Comparison of ENCODE assay signal across 28 mouse cellular contexts in the genomic region with DNA sequence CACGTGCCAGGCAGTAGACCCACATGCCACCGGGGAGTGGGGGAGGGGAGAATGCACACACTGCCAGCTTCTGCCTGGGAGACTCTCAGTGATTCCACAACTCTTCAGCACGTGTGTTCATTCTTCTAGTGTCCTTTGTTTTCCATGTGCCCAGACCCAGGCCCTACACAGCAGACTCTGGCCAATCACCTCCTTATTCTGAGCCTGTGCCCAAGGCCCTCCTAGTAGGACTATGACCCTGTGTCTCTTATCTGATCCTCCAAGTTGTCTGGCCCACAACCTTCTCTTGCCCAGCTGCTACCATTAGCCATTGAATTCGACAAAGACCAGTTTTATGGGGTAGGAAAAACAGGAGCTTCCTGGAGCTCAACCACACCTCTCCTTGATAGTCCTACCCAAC.
"Had no signal": no experiment of that assay in that cellular context is flagged by ENCODE, and none has a peak within 500 bp of the region (broad histone marks: within the 10 kb centered on the region; RNA-seq: fewer than 3 reads in every experiment).

No protein-coding gene starts in this region.

- H3K27me3 ChIP-seq: embryonic facial prominence, embryonic 12.5 days; embryonic facial prominence, embryonic 13.5 days; embryonic facial prominence, embryonic 15.5 days; forebrain, embryonic 12.5 days; forebrain, embryonic 13.5 days; forebrain, embryonic 15.5 days had no signal

- H3K27ac ChIP-seq: embryonic facial prominence, embryonic 10.5 days; embryonic facial prominence, embryonic 12.5 days; embryonic facial prominence, embryonic 13.5 days; embryonic facial prominence, embryonic 15.5 days; forebrain, embryonic 10.5 days; forebrain, embryonic 12.5 days; forebrain, embryonic 13.5 days; forebrain, embryonic 15.5 days; gastrocnemius, adult 2 months; heart, adult 2 months had no signal

- H3K9me3 ChIP-seq: embryonic facial prominence, embryonic 10.5 days; embryonic facial prominence, embryonic 12.5 days; embryonic facial prominence, embryonic 13.5 days; embryonic facial prominence, embryonic 15.5 days; forebrain, embryonic 10.5 days; forebrain, embryonic 12.5 days; forebrain, embryonic 13.5 days; forebrain, embryonic 15.5 days had no signal

- H3K4me2 ChIP-seq: embryonic facial prominence, embryonic 12.5 days; embryonic facial prominence, embryonic 13.5 days; embryonic facial prominence, embryonic 15.5 days; forebrain, embryonic 12.5 days; forebrain, embryonic 13.5 days; forebrain, embryonic 15.5 days had no signal

- DNase-seq: cerebellum, adult 2 months; cerebellum, adult 8-10 months; cerebellum, adult 9-10 months; cerebellum, adult 9-11 months; cerebellum, postnatal 10 days; cerebellum, postnatal 14 days; cerebellum, postnatal 25 days; cerebellum, postnatal 36 days; embryo, embryonic 11 days; forebrain, postnatal 0 days; gastrocnemius, adult 2 months; gastrocnemius, postnatal 10 days; gastrocnemius, postnatal 14 days; gastrocnemius, postnatal 25 days; gastrocnemius, postnatal 36 days; heart, adult 11 months; heart, adult 18-20 months; heart, adult 2 months had no signal

- H3K4me1 ChIP-seq: forebrain, embryonic 10.5 days; forebrain, embryonic 12.5 days; forebrain, embryonic 13.5 days; forebrain, embryonic 15.5 days had no signal

- H3K36me3 ChIP-seq: embryonic facial prominence, embryonic 10.5 days; embryonic facial prominence, embryonic 12.5 days; embryonic facial prominence, embryonic 13.5 days; embryonic facial prominence, embryonic 15.5 days; forebrain, embryonic 10.5 days; forebrain, embryonic 12.5 days; forebrain, embryonic 15.5 days had no signal

- ATAC-seq: forebrain, embryonic 13.5 days; forebrain, embryonic 15.5 days; forebrain, embryonic 16.5 days; forebrain, postnatal 0 days had no signal

- H3K4me3 ChIP-seq: embryonic facial prominence, embryonic 10.5 days; embryonic facial prominence, embryonic 12.5 days; embryonic facial prominence, embryonic 13.5 days; embryonic facial prominence, embryonic 15.5 days; erythroblast, embryonic 14.5 days; forebrain, embryonic 10.5 days; forebrain, embryonic 12.5 days; forebrain, embryonic 13.5 days; forebrain, embryonic 15.5 days; gastrocnemius, adult 2 months; heart, adult 2 months had no signal

- H3K9ac ChIP-seq: embryonic facial prominence, embryonic 12.5 days; embryonic facial prominence, embryonic 13.5 days; embryonic facial prominence, embryonic 15.5 days; forebrain, embryonic 12.5 days; forebrain, embryonic 13.5 days; forebrain, embryonic 15.5 days; forebrain, postnatal 0 days had no signal
